Mouse (Mus musculus): Measurements from ENCODE around the gene Vps8. TPM values are rescaled to one million over a fixed set of nuclear protein-coding genes. Genes with fewer than 3 reads are reported as not detected.
A peak's percentile ranks its signal among the peaks of the same experiment; 100 is the strongest.

Vps8 gene
- polyA plus RNA-seq, 1 experiment from 2014 or later: 3.1 TPM

DNA sequence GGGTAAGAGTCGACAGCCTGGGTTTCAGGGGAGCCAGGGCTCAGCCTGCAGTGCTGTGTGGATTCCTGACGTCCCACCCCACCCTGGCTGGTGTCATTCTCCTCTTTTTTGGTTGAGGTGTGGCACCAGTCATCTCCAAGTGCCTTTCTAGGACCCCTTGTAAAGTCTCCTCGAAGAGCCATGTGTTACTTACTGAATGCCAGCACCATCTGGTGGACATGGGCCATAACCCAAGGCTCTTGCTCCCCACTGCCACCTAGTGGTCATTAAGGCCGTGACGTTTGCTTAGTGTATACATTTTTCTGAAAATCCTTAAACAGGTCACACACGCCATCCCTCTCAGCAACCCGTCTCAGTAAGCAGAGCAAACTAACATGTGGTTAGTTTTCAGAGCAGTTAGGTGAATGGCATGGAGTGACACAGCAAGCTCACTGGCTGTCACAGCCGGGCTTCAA lies 10.3 kb upstream of the Vps8 start:
- H3K4me1 ChIP-seq (ENCODE audit: insufficient read depth): no peaks in the 10 kb centered on the region
- H3K36me3 ChIP-seq (replicated peaks; ENCODE audit: insufficient read depth, low read length): no peaks in the 10 kb centered on the region
- H3K4me2 ChIP-seq (ENCODE audit: low read depth, low read length): no peak overlapping the region
- H3K27me3 ChIP-seq (ENCODE audit: insufficient read depth, low read length): no peaks in the 10 kb centered on the region
- peak; percentile 80 for DNase-seq
- H3K9me3 ChIP-seq (ENCODE audit: low read length): no peaks in the 10 kb centered on the region
- TF ChIP-seq CTCF (IDR thresholded peaks at IDR 0.05; ENCODE audit: low read depth) (peak; percentile 100), EP300 (IDR thresholded peaks at IDR 0.05; ENCODE audit: low read depth) (no peak)
- 18% methylated on average over 8 of the region's 8 CpGs for WGBS (ENCODE audit: insufficient replicate concordance)
- H3K4me3 ChIP-seq (ENCODE audit: low read depth, low read length): no peak overlapping the region
- ATAC-seq: peak; percentile 55; the same call in 1 of the 2 replicates
- H3K9ac ChIP-seq (replicated peaks): no peak overlapping the region
- H3K27ac ChIP-seq (ENCODE audit: low read depth): no peak overlapping the region

DNA sequence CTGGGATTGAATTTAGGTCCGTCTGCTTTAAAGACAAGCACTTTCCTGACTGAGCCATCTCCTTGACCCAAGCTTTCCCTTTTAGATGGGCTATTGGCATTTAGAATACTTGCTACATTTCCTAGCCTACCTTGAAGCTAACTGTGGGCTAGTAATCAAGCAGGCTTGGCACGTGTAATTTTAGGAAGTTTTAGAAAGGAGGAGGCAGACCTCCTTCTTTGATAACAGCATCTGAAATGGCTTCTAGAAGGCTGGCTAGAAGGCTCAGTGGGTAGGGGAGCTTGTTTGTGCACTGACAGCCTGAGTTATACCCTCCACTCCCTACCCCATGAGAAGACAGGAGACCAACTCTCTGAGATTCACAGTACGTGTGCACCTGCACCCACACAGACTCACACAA lies 9.1 kb upstream of the Vps8 start:
- Histone ChIP-seq H3K9me3 (ENCODE audit: low read length) (no peaks in the 10 kb centered on the region), H3K4me2 (ENCODE audit: low read depth, low read length) (no peak overlapping the region), H3K4me3 (ENCODE audit: low read depth, low read length) (no peak overlapping the region), H3K27ac (ENCODE audit: low read depth) (no peak overlapping the region), H3K9ac (replicated peaks) (no peak overlapping the region), H3K36me3 (replicated peaks; ENCODE audit: insufficient read depth, low read length) (no peaks in the 10 kb centered on the region), H3K4me1 (ENCODE audit: insufficient read depth) (no peaks in the 10 kb centered on the region), H3K27me3 (ENCODE audit: insufficient read depth, low read length) (no peaks in the 10 kb centered on the region)
- DNase-seq (no peak), ATAC-seq (no peak)
- WGBS (ENCODE audit: insufficient replicate concordance): 57% methylated on average over 3 of the region's 3 CpGs
- TF ChIP-seq CTCF (IDR thresholded peaks at IDR 0.05; ENCODE audit: low read depth) (no peak), EP300 (IDR thresholded peaks at IDR 0.05; ENCODE audit: low read depth) (no peak)

DNA sequence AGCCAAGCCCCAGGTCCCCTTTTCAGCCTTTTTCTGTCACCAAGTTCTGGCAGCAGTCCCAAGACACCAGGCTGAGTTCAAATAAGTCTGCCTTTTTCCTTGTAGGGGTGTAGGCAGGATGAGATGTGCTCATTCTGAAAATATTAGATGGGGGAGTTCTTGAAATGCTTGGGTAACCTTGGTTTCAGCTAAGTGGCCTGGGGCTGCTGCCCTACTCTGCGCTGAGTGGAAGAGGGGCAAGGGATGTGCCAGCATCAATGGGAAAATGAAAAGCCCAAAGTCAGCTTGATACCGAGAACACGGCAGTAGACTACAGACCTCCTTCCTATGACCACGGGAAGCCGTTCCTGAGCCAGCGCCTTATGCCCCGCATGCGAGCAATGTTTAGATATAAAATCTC lies 7.8 kb upstream of the Vps8 start:
- 84% methylated on average over 8 of the region's 8 CpGs for whole genome bisulfite sequencing (ENCODE audit: insufficient replicate concordance)
- ATAC-seq: no peak

DNA sequence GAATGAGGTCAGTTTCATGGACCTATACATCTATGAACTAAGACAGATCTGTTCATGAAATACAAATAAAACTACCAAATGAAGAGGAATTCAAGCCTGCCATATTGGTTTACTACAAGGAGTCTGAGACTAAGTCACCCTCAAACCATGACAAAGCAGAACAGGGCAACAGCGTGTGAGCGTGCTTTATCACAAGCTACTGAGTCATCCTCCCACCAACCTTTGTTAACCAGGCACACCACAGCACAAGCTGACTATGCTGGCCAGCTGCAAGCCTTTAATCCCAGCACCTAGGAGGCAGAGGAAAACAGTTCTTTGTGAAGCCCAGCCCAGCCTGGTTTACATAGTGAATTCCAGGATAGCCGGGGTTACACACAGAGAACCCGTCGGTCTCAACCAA lies 4.9 kb upstream of the Vps8 start:
- Histone ChIP-seq H3K27ac (ENCODE audit: low read depth) (no peak overlapping the region), H3K4me1 (ENCODE audit: insufficient read depth) (no peaks in the 10 kb centered on the region; the same call in 1 of the 2 replicates), H3K27me3 (ENCODE audit: insufficient read depth, low read length) (no peaks in the 10 kb centered on the region), H3K4me3 (ENCODE audit: low read depth, low read length) (no peak overlapping the region), H3K9me3 (ENCODE audit: low read length) (no peaks in the 10 kb centered on the region), H3K4me2 (ENCODE audit: low read depth, low read length) (no peak overlapping the region), H3K9ac (replicated peaks) (no peak overlapping the region), H3K36me3 (replicated peaks; ENCODE audit: insufficient read depth, low read length) (no peaks in the 10 kb centered on the region)
- WGBS (ENCODE audit: insufficient replicate concordance): 58% methylated on average over 5 of the region's 5 CpGs
- TF ChIP-seq EP300 (IDR thresholded peaks at IDR 0.05; ENCODE audit: low read depth) (no peak), CTCF (IDR thresholded peaks at IDR 0.05; ENCODE audit: low read depth) (no peak)
- DNase-seq (no peak), ATAC-seq (no peak)

More for the DNA sequence above, 7.8 kb upstream of the Vps8 start:
- H3K9ac ChIP-seq (replicated peaks): no peak overlapping the region
- no peak overlapping the region for H3K27ac ChIP-seq (ENCODE audit: low read depth)
- no peak overlapping the region for H3K4me2 ChIP-seq (ENCODE audit: low read depth, low read length)
- no peaks in the 10 kb centered on the region for H3K9me3 ChIP-seq (ENCODE audit: low read length)
- no peak for TF ChIP-seq CTCF (IDR thresholded peaks at IDR 0.05; ENCODE audit: low read depth)
- TF ChIP-seq EP300 (IDR thresholded peaks at IDR 0.05; ENCODE audit: low read depth): no peak
- no peak overlapping the region for H3K4me3 ChIP-seq (ENCODE audit: low read depth, low read length)
- DNase-seq: no peak
- H3K36me3 ChIP-seq (replicated peaks; ENCODE audit: insufficient read depth, low read length): no peaks in the 10 kb centered on the region
- no peaks in the 10 kb centered on the region for H3K27me3 ChIP-seq (ENCODE audit: insufficient read depth, low read length)
- H3K4me1 ChIP-seq (ENCODE audit: insufficient read depth): no peaks in the 10 kb centered on the region

DNA sequence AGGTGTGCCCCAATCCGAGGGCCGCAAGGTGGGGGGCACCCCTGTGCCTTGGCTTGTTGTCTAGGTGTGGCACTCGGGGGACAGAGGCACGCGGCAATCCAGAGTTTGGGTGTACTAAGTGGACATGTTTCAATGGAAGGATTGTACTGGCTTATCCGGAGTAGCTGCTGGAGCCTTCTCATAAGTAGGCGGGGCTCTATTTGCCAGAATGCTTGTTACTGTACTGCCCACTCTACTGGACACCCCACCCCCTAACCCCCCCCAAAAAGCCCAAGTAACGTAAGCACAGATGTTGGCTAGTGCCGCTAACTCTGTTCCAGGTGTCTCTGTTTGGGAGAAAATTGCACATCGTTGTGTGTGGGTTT lies 610 bp downstream of the Vps8 start:
- peak; percentile 58 for ATAC-seq
- TF ChIP-seq CTCF (IDR thresholded peaks at IDR 0.05; ENCODE audit: low read depth) (no peak), EP300 (IDR thresholded peaks at IDR 0.05; ENCODE audit: low read depth) (no peak)
- peaks cover 5% of the 10 kb centered on the region for H3K4me1 ChIP-seq (ENCODE audit: insufficient read depth)
- H3K4me2 ChIP-seq (ENCODE audit: low read depth, low read length): peak overlapping the region; percentile 98
- H3K27me3 ChIP-seq (ENCODE audit: insufficient read depth, low read length): no peaks in the 10 kb centered on the region
- peak overlapping the region; percentile 87 for H3K27ac ChIP-seq (ENCODE audit: low read depth)
- 1% methylated on average over 10 of the region's 10 CpGs for WGBS (ENCODE audit: insufficient replicate concordance)
- H3K9ac ChIP-seq (replicated peaks): peak overlapping the region; percentile 78
- H3K36me3 ChIP-seq (replicated peaks; ENCODE audit: insufficient read depth, low read length): no peaks in the 10 kb centered on the region
- H3K9me3 ChIP-seq (ENCODE audit: low read length): no peaks in the 10 kb centered on the region
- peak overlapping the region; percentile 78 for H3K4me3 ChIP-seq (ENCODE audit: low read depth, low read length)
- DNase-seq: no peak

DNA sequence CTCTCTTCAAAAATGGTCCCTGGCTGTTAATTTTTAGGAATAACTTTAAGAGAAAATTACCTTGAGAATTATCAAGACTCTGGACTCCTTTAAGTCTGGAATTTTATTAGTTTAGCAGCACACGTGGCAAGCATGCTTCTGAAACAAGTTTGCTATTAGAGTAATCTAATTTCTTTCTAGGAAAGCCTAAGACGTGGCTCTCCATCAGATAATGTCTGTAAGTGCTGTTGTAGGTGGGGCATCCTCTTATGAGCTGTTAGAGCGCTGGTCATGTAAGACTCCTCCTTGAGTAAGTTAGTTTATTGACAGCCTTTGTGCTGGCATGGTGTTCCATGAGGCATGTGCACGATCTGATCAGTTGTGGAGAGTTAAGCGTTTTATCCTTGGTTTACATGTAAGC lies 5.2 kb downstream of the Vps8 start:
- Histone ChIP-seq H3K9me3 (ENCODE audit: low read length) (no peaks in the 10 kb centered on the region), H3K4me3 (ENCODE audit: low read depth, low read length) (no peak overlapping the region), H3K27me3 (ENCODE audit: insufficient read depth, low read length) (no peaks in the 10 kb centered on the region), H3K4me1 (ENCODE audit: insufficient read depth) (peaks cover 5% of the 10 kb centered on the region), H3K36me3 (replicated peaks; ENCODE audit: insufficient read depth, low read length) (no peaks in the 10 kb centered on the region), H3K27ac (ENCODE audit: low read depth) (no peak overlapping the region), H3K9ac (replicated peaks) (no peak overlapping the region), H3K4me2 (ENCODE audit: low read depth, low read length) (no peak overlapping the region)
- no peak for ATAC-seq
- DNase-seq: no peak
- no peak for TF ChIP-seq CTCF (IDR thresholded peaks at IDR 0.05; ENCODE audit: low read depth)
- no peak for TF ChIP-seq EP300 (IDR thresholded peaks at IDR 0.05; ENCODE audit: low read depth)
- 59% methylated on average over 5 of the region's 5 CpGs for WGBS (ENCODE audit: insufficient replicate concordance)
